In the genomic region with DNA sequence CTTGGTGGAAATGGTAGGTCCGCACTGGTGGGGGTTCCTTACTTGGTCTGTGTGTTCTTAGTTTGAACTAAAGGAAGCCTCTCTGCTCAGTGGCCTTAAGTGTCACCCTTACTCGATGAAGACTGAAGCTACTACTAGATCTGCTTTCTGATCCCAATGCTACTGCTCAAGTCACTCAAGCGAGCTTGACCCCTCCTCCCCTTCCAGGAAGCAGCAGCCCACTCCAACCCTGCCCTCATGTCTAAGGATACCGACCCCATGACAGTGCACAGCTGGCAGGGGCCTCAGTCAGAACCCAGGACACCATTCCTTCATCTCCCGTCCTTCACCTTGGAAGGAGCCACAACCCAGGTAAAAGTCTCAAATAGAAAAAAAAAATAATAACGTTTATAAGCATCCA, we compare ENCODE assay signal across 8 mouse cellular contexts. TPM values are rescaled to one million over a fixed set of nuclear protein-coding genes. Genes with fewer than 3 reads are reported as not detected.
DNase-seq lines count a peak whose midpoint lies in the region; ATAC-seq lines count a peak whose summit lies in the region.

A gene (plus strand): TSS at position 240 of the 400 bp plus-strand sequence.

- no peak for ATAC-seq in neural tube, embryonic 14.5 days (ENCODE audit: low read depth)
- ATAC-seq in megakaryocyte, adult 5-6 weeks (ENCODE audit: poor library complexity, severe bottlenecking), result no peak

- WGBS in neural tube, embryonic 14.5 days, result 75% methylated on average over 6 of the region's 6 CpGs

- intact Hi-C loops in left cerebral cortex, postnatal 10 days (cut with DNase I), result no loop called here

- DNase-seq in kidney, adult 11 months, result peak; percentile 52
- no peak for DNase-seq in kidney, adult 8-10 months
- DNase-seq in adrenal gland, postnatal 4 days (ENCODE audit: low spot score in 2 of 2), result no peak
- no peak for DNase-seq in heart, postnatal 4 days
- DNase-seq in left cerebral cortex, postnatal 10 days (ENCODE audit: extremely low spot score in 1 of 2, low spot score in 2 of 2), result no peak
- no peak for DNase-seq in embryo, embryonic 11 days

- H3K27ac ChIP-seq in neural tube, embryonic 14.5 days (ENCODE audit: low read depth, low read length), result peak within 1 kb of the TSS; percentile 22; the same call in 1 of the 2 replicates

- H3K36me3 ChIP-seq in neural tube, embryonic 14.5 days (ENCODE audit: control insufficient read depth, insufficient read depth, low read length), result no peaks in the 10 kb centered on the region

- no peaks in the 10 kb centered on the region for H3K9me3 ChIP-seq in neural tube, embryonic 14.5 days (ENCODE audit: control insufficient read depth, low read length)

- peak within 1 kb of the TSS; percentile 93; the same call in 1 of the 2 replicates for H3K9ac ChIP-seq in neural tube, embryonic 14.5 days (replicated peaks; ENCODE audit: low read depth, low read length)

- peaks cover 5% of the 10 kb centered on the region for H3K27me3 ChIP-seq in neural tube, embryonic 14.5 days (ENCODE audit: control insufficient read depth, insufficient read depth, low read length)

- H3K4me3 ChIP-seq in neural tube, embryonic 14.5 days (ENCODE audit: low read depth, low read length), result peak within 1 kb of the TSS; percentile 81

- peak within 1 kb of the TSS; percentile 86 for H3K4me2 ChIP-seq in neural tube, embryonic 14.5 days (ENCODE audit: low read depth, low read length)

- peaks cover 14% of the 10 kb centered on the region for H3K4me1 ChIP-seq in neural tube, embryonic 14.5 days (ENCODE audit: control insufficient read depth, insufficient read depth, low read length)

RNA-seq across cellular contexts. Expression of the gene that starts here (rescaled TPM):
- total RNA-seq in adrenal gland, postnatal 4 days (2021), result 10 to 100 TPM; 49.2 to 56.6 TPM
- total RNA-seq in heart, postnatal 4 days (2021), result 10 to 100 TPM; 13.1 to 14.1 TPM
- total RNA-seq in left cerebral cortex, postnatal 10 days (2021), result 100 to 1,000 TPM; 222 to 234 TPM
- polyA plus RNA-seq in neural tube, embryonic 14.5 days (2014; fragmentation: Nextera tagmentation; extraction: Ambion mirVana), result 33.2 and 36.1 TPM in 2 replicates
- total RNA-seq in megakaryocyte, adult 5-6 weeks (2015), result 0.41 and 1.2 TPM in 2 replicates
- 0.20 and 0.22 TPM in 2 replicates for total RNA-seq in megakaryocyte, adult 5-6 weeks (2017)

Comparison
In these comparisons a context has a peak if more than half of its experiments do, and no peak if none do; other contexts are left out.
1. RNA of the gene that starts here (total RNA-seq): 222 to 234 TPM in left cerebral cortex, postnatal 10 days, 49.2 to 56.6 TPM in adrenal gland, postnatal 4 days and 13.1 to 14.1 TPM in heart, postnatal 4 days; 0.20 to 1.2 TPM in megakaryocyte, adult 5-6 weeks; every median in the first group is over 4 times any median in the second.